Mouse (Mus musculus): Measurements from ENCODE around the gene Il18r1. TPM values are rescaled to one million over a fixed set of nuclear protein-coding genes. Genes with fewer than 3 reads are reported as not detected.

The Il18r1 gene
- total RNA-seq (2017) = 13.3 and 17.0 TPM in 2 replicates

DNA sequence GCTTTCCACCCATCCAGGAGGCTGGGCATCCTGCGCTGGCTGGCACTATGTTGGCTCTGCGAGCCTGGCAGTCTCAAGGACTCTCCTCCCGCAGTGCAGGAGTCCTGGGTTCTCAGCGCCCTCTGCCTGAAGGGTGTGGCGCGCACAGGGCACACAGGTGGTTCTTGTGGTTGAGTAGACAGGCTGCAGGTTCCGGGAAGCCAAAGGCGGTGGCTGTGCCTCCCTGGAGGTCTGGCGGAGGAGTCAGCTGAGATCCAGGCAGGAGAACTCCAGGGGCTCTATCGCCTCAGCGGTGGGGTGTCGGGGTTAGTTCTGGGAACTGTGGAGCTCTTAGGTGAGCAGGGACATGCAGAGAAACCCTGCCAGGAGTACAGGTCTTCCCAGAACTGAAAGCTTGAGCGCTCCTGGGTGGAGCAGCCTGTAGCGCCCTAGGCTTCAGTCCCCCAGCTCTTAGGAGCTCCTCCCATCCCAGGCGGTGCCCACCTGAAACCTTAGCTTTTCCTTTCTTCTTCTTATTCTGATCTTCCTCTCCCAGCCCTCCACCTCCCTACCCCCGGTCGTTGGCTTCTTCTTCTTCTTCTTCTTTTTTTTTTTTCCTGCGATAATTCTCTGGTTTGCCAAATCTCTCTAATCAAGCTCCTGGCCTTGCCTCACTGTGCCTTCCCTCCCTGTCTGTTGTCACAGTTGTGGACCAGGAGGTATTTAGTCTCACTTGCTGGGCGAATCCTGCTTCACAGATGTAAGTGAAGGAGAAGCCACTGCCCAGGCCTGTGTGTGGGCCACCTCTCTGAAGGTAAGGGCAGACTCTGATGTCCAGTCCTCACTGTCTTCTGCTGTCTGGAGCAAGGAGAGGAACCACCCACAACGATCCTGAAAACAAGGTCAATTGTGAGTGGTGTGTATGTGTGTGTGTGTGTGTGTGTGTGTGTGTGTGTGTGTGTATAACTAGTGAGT lies at the start of gene Il18r1:
Il18r1 (plus strand) TSS at position 76 of the 954 bp plus-strand sequence.
- peak; percentile 68 to 73 for ATAC-seq (replicated peaks in 1 of 2; ENCODE audit: insufficient read depth in 1 of 2, low FRiP score in 2 of 2, low TSS enrichment in 1 of 2, low read depth in 1 of 2, poor library complexity in 2 of 2, severe bottlenecking in 2 of 2)

DNA sequence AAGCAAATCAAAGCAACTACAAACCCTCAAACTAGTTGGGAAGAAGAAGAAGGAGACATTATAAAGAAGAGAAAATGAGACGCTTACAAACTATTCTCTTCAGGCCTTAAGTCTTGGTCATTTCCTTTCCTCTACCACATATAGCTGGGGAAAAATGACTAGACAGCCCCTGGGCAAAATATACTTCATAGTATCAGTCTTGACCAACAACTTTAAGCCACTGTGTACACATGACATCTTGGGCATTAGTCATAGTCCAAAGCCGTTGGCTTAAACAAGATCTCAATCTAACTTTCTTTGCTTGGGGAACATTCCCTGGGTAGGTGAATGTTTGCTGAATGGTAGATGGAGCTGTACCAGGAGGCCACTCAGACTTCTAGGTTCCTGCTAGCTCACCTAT lies 48.3 kb upstream of the Il18r1 start:
- ATAC-seq (replicated peaks in 1 of 2; ENCODE audit: insufficient read depth in 1 of 2, low FRiP score in 2 of 2, low TSS enrichment in 1 of 2, low read depth in 1 of 2, poor library complexity in 2 of 2, severe bottlenecking in 2 of 2) = no peak

DNA sequence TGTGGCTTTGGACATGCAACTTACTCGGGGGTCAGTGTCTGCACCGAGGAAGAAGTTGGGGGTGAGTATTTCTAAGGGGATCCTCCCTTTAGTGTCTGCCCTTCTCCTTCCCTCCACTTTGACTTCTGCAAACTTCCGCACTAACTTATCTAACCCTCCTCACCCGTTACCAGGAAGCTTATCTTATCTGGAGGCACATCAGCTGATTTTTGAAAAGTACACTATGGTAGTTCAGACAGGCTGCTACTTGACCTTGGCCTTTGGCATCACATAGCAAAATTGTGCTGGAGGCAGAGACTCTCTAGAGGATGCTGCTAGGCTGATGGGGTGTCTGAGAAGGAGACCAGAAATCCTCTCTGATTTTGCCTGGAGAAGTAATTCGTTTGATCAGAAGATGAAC lies 46.8 kb upstream of the Il18r1 start:
- ATAC-seq (replicated peaks in 1 of 2; ENCODE audit: insufficient read depth in 1 of 2, low FRiP score in 2 of 2, low TSS enrichment in 1 of 2, low read depth in 1 of 2, poor library complexity in 2 of 2, severe bottlenecking in 2 of 2) = no peak

DNA sequence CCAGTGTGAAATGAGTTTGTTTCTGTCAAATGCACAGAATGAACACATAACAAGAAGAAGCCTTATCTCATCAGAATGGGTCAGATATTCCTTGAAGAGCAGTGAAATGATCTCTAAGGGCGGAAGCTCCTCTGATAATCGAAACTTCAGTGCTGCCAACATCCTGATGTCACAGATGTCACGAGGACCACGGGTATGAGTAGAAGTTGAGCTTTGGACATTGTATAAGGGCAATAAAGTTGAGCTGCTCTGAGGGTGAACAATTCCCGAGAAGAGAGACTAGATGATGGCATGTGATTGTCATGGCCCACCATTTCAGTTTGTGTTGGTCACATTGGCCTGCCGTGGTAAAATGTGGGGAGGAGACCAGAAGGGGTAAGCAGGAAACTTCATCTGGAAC lies 41.5 kb upstream of the Il18r1 start:
- ATAC-seq (replicated peaks in 1 of 2; ENCODE audit: insufficient read depth in 1 of 2, low FRiP score in 2 of 2, low TSS enrichment in 1 of 2, low read depth in 1 of 2, poor library complexity in 2 of 2, severe bottlenecking in 2 of 2) = no peak

DNA sequence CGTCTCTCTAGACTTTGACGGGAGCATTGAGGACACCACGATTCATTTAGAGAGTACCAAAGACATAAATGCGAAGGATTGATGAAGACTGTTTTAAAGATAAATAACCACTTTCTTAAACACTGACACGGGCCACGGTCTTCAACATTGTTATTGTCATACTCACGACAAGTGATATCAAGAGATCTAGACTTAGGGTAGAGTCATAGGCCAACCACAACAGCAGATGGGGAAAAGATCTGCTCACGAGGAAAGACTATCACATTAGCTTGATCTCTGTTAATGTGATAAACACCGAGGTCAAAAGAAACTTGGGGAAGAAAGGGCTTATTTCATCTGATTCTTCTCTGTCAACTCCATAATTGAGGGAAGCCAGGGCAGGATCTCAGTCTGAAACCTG lies 38.1 kb upstream of the Il18r1 start:
- no peak for ATAC-seq (replicated peaks in 1 of 2; ENCODE audit: insufficient read depth in 1 of 2, low FRiP score in 2 of 2, low TSS enrichment in 1 of 2, low read depth in 1 of 2, poor library complexity in 2 of 2, severe bottlenecking in 2 of 2)

DNA sequence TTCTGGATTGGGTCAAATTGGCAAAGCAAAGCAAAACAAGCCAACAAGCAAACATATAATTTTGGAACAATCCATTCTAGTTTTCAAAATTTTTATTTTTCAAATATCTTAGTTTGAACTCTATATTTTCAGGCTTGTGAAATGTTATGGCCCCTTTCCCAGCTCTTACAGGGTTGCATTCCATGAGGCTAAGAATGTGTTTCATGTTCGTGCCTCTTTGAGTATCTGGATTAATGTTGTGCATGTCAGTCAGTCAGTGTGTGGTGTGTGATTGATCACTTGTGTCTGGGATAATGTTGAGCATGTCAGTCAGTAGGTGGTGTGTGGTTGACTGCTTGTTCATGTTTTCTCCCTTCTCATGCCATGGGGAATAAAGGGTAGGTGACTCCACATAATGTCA lies 37.5 kb upstream of the Il18r1 start:
- no peak for ATAC-seq (replicated peaks in 1 of 2; ENCODE audit: insufficient read depth in 1 of 2, low FRiP score in 2 of 2, low TSS enrichment in 1 of 2, low read depth in 1 of 2, poor library complexity in 2 of 2, severe bottlenecking in 2 of 2)

DNA sequence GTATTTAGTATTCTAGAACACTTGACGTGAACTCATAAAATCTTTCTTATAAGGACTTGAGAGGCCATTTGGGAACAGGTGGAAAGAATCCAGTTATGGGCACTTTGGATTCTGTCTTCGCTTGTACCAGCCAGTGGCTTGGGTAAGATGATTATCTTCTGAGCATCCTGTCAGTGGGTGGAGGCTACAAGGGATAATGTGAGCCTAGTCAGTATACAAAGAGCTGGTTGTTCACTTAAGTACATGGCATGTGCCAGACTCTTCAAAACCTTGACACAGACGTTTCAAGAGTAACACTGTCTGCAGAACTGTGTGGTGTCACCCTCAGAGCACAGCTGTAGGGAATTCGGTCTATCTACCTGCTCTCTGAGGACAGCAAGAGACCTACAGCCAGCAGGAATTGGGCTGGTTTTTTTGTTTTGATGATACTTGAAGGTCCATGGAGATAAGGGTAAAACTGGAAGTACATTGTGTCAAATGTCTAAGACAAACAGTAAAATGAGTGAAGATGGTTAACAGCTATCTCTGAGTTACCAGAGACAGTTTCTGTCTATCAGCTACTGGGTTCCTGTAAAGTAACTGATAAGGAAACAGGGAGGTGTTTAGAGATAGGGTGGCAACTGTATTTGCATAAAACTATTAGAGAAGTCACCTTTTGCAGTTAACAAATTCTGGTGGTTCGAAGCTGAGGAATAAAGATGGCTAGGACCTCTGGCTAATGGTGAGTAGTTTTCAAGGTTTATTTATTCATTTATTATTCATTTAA lies 36.3 kb upstream of the Il18r1 start, which contains the start of gene Il1rl1:
Il1rl1 (plus strand) TSS at position 661 of the 766 bp plus-strand sequence.
- no peak; a peak in 1 of 4 replicates for ATAC-seq (replicated peaks in 1 of 2; ENCODE audit: insufficient read depth in 1 of 2, low FRiP score in 2 of 2, low TSS enrichment in 1 of 2, low read depth in 1 of 2, poor library complexity in 2 of 2, severe bottlenecking in 2 of 2)

DNA sequence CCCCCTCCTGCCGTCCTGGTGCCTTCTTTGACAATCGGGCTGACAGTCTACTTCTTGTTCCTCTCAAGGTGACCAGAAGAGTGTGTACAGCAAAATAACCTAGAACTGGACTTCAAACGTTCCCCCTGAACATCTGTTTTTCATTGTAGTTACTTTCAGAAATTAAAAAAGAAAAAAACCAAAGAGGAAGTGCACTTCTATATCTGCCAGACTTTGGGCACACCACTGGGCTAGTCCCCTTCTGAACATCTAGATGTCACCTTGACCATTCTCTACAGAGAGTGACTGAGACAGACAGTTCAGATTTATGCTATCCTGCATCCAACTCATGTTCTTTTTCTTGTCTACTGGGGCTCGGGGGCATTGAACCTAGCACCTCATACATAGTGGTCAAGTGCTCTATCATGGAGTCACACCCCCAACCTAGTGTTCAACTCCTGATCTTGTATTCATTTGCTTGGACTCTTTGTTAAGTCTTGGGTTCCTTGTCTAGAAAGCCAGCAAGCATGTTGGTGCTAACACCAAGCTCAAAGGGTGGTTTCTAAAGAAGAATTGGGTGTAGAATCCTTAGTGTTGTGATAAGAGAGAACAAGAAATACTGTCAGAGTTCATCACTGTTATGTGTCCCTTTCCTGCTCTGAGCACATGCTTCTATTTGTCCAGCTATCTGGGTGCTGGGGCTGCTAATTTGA lies 35.1 kb upstream of the Il18r1 start:
- ATAC-seq (replicated peaks in 1 of 2; ENCODE audit: insufficient read depth in 1 of 2, low FRiP score in 2 of 2, low TSS enrichment in 1 of 2, low read depth in 1 of 2, poor library complexity in 2 of 2, severe bottlenecking in 2 of 2) = no peak

DNA sequence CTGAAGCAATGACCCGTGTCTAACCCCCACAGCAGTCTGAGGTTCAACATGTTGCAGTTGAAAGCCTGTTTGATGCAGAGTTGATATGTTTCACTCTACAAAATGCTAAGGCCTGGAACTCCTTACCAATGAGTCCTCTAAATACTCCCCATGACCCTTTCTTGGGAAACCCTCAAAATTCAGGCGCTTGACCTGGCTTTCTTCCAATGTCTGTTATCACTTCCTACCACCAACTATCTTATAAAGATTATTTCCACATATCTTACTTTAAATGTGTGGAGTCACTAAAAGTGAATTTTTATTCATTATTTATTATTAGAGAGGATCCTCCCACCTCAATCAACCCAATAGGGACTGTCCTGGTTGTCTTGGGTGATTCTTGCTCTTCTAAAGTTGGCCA lies 33.2 kb upstream of the Il18r1 start:
- ATAC-seq (replicated peaks in 1 of 2; ENCODE audit: insufficient read depth in 1 of 2, low FRiP score in 2 of 2, low TSS enrichment in 1 of 2, low read depth in 1 of 2, poor library complexity in 2 of 2, severe bottlenecking in 2 of 2) = no peak

DNA sequence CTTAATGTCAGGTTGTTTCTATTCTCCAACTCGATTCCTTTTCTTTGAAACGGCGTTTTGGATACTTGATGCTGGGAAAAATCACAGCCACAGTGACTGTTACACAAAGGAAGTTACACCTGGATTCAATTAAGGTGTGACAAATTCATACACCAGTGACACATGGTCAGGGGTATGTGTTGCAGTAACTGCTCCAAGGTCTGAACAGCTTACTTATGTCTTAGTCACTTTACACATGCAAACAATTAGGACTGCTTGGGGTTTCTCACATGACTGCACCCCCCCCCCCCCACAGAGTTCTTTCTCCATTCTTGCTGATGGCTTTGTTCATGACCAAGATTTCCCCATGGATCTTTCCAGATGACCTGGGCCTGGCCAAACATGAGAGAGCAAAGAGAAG lies 29.4 kb upstream of the Il18r1 start:
- no peak for ATAC-seq (replicated peaks in 1 of 2; ENCODE audit: insufficient read depth in 1 of 2, low FRiP score in 2 of 2, low TSS enrichment in 1 of 2, low read depth in 1 of 2, poor library complexity in 2 of 2, severe bottlenecking in 2 of 2)

DNA sequence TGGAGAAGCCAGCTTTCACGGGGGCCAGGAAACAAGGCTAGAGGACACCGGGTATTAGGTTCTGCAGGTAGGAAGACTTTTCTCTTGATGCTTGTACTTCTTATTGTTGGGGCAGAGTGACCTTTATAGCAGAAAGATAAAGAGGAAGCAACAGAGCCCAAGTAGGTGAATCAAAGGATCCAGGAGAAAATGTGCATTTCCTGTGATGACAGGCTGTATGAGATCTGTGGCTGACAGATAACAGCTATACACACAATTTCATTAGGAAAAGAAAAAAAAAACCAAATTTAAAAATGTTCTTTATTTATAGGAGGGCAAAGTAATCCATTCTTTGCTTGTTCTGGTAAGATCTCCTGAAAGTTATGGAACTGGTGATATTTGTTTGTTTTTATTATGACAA lies 28.0 kb upstream of the Il18r1 start:
- ATAC-seq (replicated peaks in 1 of 2; ENCODE audit: insufficient read depth in 1 of 2, low FRiP score in 2 of 2, low TSS enrichment in 1 of 2, low read depth in 1 of 2, poor library complexity in 2 of 2, severe bottlenecking in 2 of 2) = no peak

DNA sequence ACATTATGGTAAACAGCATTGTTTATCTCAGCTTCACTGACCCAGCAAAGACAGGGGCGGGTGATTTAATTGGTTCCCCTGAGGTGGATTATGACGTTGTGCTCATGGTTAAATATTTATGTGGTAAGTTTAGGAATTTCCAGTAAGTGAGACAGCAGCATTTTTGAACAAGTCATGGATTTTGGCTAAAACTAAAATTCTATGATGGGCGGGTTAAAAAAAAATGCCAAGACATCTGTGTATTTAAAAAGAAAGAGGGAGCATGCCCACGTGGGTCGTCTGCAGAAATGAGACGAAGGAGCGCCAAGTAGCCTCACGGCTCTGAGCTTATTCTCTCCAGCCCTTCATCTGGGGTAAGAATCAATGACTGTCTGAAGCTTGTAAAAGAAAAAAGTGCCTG lies 25.8 kb upstream of the Il18r1 start:
- ATAC-seq (replicated peaks in 1 of 2; ENCODE audit: insufficient read depth in 1 of 2, low FRiP score in 2 of 2, low TSS enrichment in 1 of 2, low read depth in 1 of 2, poor library complexity in 2 of 2, severe bottlenecking in 2 of 2) = no peak

DNA sequence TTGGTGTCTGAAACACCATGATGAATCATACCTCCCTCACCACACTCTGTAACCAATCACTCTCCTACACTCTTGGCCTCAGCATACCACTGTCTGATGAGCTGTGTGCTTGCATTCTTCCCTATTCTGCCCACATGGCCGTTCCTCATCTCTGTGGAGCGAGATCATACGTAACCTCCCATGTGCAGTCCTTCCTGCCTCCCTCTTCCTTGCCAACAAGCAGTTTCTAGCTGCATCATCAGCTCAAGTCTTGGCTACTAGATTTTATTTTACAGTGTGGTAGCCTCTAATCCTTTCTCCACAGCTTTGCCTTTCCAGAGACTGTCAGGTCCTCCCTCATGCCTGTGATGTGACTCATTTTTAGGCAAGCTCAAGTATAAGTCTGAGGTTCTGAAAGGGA lies 20.6 kb upstream of the Il18r1 start:
- no peak for ATAC-seq (replicated peaks in 1 of 2; ENCODE audit: insufficient read depth in 1 of 2, low FRiP score in 2 of 2, low TSS enrichment in 1 of 2, low read depth in 1 of 2, poor library complexity in 2 of 2, severe bottlenecking in 2 of 2)

DNA sequence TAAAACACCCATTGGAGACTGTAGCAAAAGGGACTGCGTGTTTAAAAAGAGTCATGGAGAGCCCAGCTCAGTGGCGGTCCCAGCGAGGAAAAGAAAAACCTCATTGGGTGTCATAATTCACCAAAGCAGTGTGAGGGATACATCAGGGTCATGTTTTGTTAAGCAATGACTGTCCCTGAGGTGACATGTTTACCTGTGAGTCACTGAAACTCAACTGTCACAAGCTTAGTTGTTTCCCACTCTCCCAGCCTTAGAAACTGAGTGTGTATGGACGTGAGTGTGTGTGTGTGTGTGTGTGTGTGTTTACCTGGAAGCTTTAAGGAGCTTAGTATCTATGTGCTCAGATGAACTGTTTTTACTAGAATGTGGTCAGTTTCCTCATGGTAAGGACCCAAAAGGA lies 2.0 kb downstream of the Il18r1 start:
- ATAC-seq (replicated peaks in 1 of 2; ENCODE audit: insufficient read depth in 1 of 2, low FRiP score in 2 of 2, low TSS enrichment in 1 of 2, low read depth in 1 of 2, poor library complexity in 2 of 2, severe bottlenecking in 2 of 2) = no peak

DNA sequence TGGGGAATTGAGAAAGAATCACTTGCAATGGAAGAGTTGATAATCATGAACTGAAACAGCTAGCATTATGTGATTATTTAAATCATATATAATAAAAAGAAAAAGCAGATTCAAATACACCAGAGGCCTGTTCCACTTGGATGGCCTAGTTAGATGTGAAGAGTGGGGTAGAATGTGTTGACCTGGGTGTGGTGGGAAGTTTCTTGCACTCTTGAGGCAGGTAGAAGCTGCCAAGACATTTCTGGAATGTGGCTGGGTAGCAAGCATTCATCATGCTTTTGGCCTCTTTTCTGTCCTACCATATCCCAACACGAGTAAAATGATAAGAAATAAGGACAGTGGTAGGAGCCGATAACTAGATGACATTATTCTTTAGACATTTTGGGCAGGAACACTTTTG lies 3.5 kb downstream of the Il18r1 start:
- ATAC-seq (replicated peaks in 1 of 2; ENCODE audit: insufficient read depth in 1 of 2, low FRiP score in 2 of 2, low TSS enrichment in 1 of 2, low read depth in 1 of 2, poor library complexity in 2 of 2, severe bottlenecking in 2 of 2) = no peak

DNA sequence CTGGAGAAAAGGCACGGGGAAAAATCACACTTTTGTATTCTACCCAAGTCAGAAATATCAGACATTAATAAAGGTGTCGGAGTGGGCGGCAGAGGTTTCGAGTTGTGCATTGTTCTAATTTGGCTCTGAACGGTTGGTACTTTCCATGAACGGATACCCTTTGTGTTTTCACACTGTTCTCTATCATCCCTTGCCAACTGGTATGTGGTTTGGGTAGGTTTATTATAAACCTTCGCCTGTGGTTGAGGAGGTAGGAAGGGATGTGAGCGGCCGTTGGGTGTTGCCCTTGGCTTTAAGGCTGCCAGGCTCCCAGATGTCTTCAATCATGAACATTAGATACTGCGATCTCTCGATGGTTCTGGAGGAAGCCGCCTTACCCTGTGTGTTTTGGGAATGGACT lies 4.5 kb downstream of the Il18r1 start:
- ATAC-seq (replicated peaks in 1 of 2; ENCODE audit: insufficient read depth in 1 of 2, low FRiP score in 2 of 2, low TSS enrichment in 1 of 2, low read depth in 1 of 2, poor library complexity in 2 of 2, severe bottlenecking in 2 of 2) = peak; percentile 32 to 69; a peak in 3 of 4 replicates

DNA sequence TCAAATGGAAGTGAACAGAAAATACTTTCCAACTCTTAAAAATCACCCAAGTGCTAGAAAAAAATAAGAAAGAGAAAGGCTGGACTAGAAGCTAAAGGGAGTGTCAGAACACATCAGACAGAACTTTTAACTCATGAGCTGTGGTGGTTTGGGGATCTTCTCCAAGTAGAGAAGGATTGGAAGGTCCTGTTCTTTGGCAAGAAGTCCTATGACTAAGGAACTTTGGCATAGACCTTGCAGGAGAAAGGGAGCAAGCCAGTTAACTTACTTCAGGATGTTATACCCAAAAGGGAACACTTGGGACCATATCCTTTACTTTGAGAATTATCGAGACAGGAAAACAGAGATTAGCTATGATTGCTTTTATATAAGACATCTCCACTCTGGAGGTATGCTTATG lies 7.0 kb downstream of the Il18r1 start:
- ATAC-seq (replicated peaks in 1 of 2; ENCODE audit: insufficient read depth in 1 of 2, low FRiP score in 2 of 2, low TSS enrichment in 1 of 2, low read depth in 1 of 2, poor library complexity in 2 of 2, severe bottlenecking in 2 of 2) = no peak

DNA sequence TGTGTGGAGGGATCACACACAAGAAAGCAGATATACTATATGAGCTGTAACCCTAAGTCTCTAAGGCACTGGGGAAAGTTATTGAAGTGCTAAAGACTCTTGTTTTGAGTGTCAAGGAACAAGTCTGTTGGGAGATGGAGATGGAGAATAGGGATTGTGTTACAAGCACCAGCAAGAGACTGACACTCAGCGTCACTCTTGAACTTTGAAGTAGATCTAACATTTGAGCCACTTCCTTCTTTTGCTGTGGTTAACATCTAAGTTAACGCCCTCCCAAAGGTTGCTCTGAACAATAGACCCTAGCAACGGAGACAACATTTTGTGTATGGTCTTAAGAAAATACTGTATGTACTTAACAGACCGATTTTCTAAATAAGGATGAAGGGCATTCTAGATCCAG lies 8.3 kb downstream of the Il18r1 start:
- peak; percentile 57 to 62 for ATAC-seq (replicated peaks in 1 of 2; ENCODE audit: insufficient read depth in 1 of 2, low FRiP score in 2 of 2, low TSS enrichment in 1 of 2, low read depth in 1 of 2, poor library complexity in 2 of 2, severe bottlenecking in 2 of 2)
